Mouse (Mus musculus) lung, embryonic 14.5 days (tissue): ENCODE data around the gene Tstd1. TPM values are rescaled to one million over a fixed set of nuclear protein-coding genes. Genes with fewer than 3 reads are reported as not detected.

Experiments
- ATAC-seq: fragments of 200-750 bp; cut with Nextera tagmentation; 2 replicates; pipeline ENCODE4 v1.8.0; 2017; ENCODE audit warnings: mild to moderate bottlenecking, moderate TSS enrichment, moderate library complexity; ENCODE audit not compliant: insufficient read depth
- DNase-seq: peaks from one replicate; pipeline ENCODE4 v3.0.0-alpha.2; 2015
- H3K27ac ChIP-seq: fragments of 300-500 bp; sonication (generic); 2 replicates; pipeline ENCODE4 v1.5.1; 2014; ENCODE audit warnings: low read depth, mild to moderate bottlenecking, moderate library complexity
- H3K27me3 ChIP-seq: fragments of 300-500 bp; sonication (generic); 2 replicates; pipeline ENCODE4 v1.6.1; 2014; ENCODE audit warnings: low read length, control low read depth; ENCODE audit not compliant: insufficient read depth
- H3K36me3 ChIP-seq: fragments of 300-500 bp; sonication (generic); 2 replicates; pipeline ENCODE4 v1.6.1; 2014; ENCODE audit warnings: control low read depth; ENCODE audit not compliant: insufficient read depth
- H3K4me1 ChIP-seq: fragments of 300-500 bp; sonication (generic); 2 replicates; pipeline ENCODE4 v1.6.1; 2014; ENCODE audit warnings: antibody characterized with exemption, control low read depth; ENCODE audit not compliant: insufficient read depth
- H3K4me2 ChIP-seq: fragments of 300-500 bp; sonication (generic); 2 replicates; pipeline ENCODE4 v1.6.1; 2014; ENCODE audit warnings: mild to moderate bottlenecking
- H3K4me3 ChIP-seq: fragments of 300-500 bp; sonication (generic); 2 replicates; pipeline ENCODE4 v1.5.1; 2014; ENCODE audit warnings: low read depth, low read length
- H3K9ac ChIP-seq: fragments of 300-500 bp; sonication (generic); 2 replicates; pipeline ENCODE4 v1.6.1; 2014
- H3K9me3 ChIP-seq: fragments of 300-500 bp; sonication (generic); 2 replicates; pipeline ENCODE4 v1.6.1; 2016; ENCODE audit warnings: low read depth, low read length, control low read depth
- CTCF ChIP-seq: IDR thresholded peaks from 2 replicates; pipeline ENCODE4 v1.5.1; 2016; ENCODE audit warnings: antibody characterized with exemption, low read depth
- WGBS: fragments of 180-500 bp; shearing (Covaris S2); extraction: QIAGEN DNeasy Blood & Tissue Kit; methylation state at CpG from one replicate; pipeline ENCODE4 v1.1.7; 2014; 5-methylcytosine and 5-hydroxymethylcytosine counted together
- polyA plus RNA-seq: library from polyadenylated mRNA; unstranded; fragments of >200 nt; fragmentation: Nextera tagmentation; extraction: Ambion mirVana; gene quantifications from 2 replicates; pipeline ENCODE4 v1.2.1, GENCODE M21; 2014

Gene Tstd1
- polyA plus RNA-seq, 1 experiment from 2014 or later, result 3.4 TPM

DNA sequence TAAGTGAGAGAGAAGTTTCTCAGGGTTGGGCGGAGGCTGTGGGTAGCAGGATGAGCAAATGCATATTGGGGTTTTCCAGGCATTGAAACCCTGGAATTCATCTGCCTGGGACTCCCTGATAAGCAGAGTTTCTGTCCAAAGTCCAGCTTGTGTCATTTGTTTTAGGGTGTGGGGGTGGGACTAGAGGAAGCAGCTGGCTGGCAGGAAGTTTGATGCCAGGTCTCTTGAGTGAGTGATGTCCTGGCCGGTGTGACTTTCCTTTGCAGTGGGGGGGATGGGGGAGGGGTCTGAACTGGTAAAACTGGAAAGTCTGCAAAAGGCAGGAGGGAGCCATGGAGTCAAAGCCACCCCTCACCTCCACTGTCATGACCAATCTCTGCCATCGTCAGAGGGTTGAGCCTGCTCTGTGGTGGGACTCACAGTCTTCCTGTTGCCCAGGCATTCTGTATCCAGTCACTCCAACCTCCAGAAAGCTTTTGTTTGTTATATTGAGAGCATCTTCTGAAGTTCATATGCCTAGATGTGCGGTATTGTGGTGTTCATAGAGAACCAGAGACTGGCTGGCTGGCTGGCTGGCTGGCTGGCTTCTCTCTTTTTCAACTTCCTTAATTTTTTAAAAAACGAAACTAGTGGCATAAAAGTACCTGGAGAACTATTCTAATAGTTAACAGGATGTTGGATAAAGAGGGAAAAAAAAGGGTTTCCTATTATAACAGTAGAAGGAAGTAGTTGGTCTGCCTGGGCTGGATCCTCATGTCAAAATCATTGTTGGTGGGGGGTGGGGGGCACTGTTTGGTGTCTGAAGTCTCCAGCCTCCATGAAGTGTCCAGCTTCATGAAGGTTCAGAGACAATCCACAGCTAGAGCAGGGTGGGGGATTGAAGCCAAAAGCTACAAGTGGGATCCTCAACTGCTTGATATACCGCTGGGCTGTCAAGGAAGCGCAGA, 23.1 kb downstream of the Tstd1 start:
- DNase-seq (peak; percentile 55), ATAC-seq (peak; percentile 12; the same call in 1 of the 2 replicates)
- 43% methylated on average over 7 of the region's 7 CpGs for WGBS
- peak overlapping the region; percentile 12; the same call in 1 of the 2 replicates for H3K4me3 ChIP-seq
- no peak overlapping the region; the same call in 1 of the 2 replicates for H3K9ac ChIP-seq
- H3K4me2 ChIP-seq, result peak overlapping the region; percentile 72
- peak overlapping the region; percentile 79 for H3K27ac ChIP-seq
- no peaks in the 10 kb centered on the region for H3K27me3 ChIP-seq
- H3K4me1 ChIP-seq, result peaks cover 30% of the 10 kb centered on the region
- no peaks in the 10 kb centered on the region for H3K36me3 ChIP-seq
- H3K9me3 ChIP-seq, result no peaks in the 10 kb centered on the region
- TF ChIP-seq CTCF, result no peak

DNA sequence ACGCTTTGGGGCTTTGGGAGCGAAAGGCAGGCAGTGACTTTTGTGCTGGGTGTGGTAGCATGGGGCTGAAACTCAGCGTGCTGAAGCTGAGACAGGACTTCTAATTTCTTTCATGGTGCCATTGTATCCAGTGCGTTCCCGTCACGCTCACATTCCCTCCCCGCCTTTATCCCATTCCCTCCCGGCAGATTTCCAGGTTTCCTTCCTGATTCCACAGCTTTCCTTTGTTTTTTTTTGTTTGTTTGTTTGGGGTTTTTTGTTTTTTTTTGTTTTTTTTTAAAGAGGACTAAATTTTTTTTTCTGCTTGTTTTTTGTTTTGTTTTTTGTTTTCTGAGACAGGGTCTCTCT, 23.7 kb downstream of the Tstd1 start:
- peak overlapping the region; percentile 79 for H3K27ac ChIP-seq
- peaks cover 35% of the 10 kb centered on the region for H3K4me1 ChIP-seq
- no peaks in the 10 kb centered on the region for H3K9me3 ChIP-seq
- no peak for ATAC-seq
- no peaks in the 10 kb centered on the region for H3K36me3 ChIP-seq
- WGBS, result 63% methylated on average over 8 of the region's 8 CpGs
- TF ChIP-seq CTCF, result no peak
- H3K27me3 ChIP-seq, result no peaks in the 10 kb centered on the region
- H3K4me2 ChIP-seq, result peak overlapping the region; percentile 72
- H3K4me3 ChIP-seq, result no peak overlapping the region
- DNase-seq, result no peak
- H3K9ac ChIP-seq, result no peak overlapping the region

DNA sequence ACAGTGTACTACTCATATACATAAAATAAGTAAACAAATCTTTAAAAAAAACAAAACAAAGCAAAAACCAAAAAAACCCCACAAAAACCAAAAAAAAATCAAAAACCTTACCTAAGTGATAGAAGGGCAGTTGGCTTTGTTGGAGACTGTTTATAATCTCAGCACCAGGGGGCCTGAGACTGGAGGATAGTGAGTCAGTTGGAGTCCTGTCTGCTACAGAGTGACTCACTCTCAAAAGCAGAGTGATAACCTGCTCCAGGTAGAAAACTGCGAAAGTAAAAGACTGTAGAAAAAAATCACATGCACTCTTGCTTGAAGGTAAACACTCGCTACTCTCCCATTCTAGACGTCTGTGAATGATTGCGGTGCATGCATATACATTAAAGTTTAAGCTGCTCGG, 26.4 kb downstream of the Tstd1 start:
- Histone ChIP-seq H3K9ac (no peak overlapping the region), H3K4me2 (no peak overlapping the region), H3K4me1 (peaks cover 32% of the 10 kb centered on the region), H3K27ac (no peak overlapping the region), H3K9me3 (no peaks in the 10 kb centered on the region), H3K27me3 (no peaks in the 10 kb centered on the region), H3K4me3 (no peak overlapping the region), H3K36me3 (no peaks in the 10 kb centered on the region)
- DNase-seq, result no peak
- no peak for ATAC-seq
- 68% methylated on average over 5 of the region's 5 CpGs for WGBS
- TF ChIP-seq CTCF, result no peak

DNA sequence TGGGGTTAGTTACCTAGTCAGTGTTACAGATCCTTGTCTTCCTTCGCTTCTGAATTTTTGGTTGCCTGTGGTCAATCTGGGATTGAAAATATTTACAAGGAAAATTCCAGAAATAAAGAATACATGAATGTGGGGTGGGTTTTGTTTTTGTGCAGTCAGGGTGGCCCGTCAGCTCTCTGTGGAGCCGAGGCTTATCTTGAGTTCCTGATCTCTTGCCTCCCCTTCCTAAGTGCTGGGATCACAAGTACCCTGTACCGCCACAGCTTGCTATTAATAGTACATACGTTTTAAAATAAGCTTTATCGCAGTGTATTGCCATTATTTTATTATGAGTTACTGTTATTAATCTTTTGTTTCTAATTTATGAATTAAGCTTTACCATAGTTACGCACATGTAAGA, 28.2 kb downstream of the Tstd1 start:
- Histone ChIP-seq H3K9me3 (no peaks in the 10 kb centered on the region), H3K36me3 (no peaks in the 10 kb centered on the region), H3K9ac (no peak overlapping the region), H3K27ac (no peak overlapping the region; the same call in 1 of the 2 replicates), H3K27me3 (no peaks in the 10 kb centered on the region), H3K4me3 (no peak overlapping the region), H3K4me2 (no peak overlapping the region), H3K4me1 (peaks cover 17% of the 10 kb centered on the region)
- TF ChIP-seq CTCF, result no peak
- DNase-seq, result no peak
- ATAC-seq, result no peak
- 34% methylated on average over 7 of the region's 7 CpGs for WGBS

DNA sequence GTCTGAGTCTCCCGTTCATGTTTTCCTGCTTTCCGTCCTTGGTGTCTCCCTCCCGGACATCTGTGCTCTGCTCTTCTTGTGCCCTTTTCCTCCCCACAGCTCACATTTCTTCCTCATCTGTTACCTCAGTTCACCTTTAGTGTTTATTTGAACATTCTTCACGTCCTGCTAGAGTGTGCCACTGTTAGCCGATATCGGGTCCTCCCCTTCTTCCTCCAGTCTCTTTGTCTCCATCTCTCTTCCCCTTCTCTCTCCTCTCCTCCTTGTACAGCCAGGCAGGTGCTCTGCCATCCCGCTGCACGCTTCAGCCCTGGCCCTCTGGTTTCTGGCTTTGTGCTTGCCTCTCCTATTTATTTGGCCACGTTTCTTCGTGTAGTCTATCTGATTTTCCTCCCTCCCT, 29.0 kb downstream of the Tstd1 start:
- no peak for DNase-seq
- Histone ChIP-seq H3K9ac (no peak overlapping the region), H3K4me2 (peak overlapping the region; percentile 43), H3K27me3 (no peaks in the 10 kb centered on the region), H3K9me3 (no peaks in the 10 kb centered on the region), H3K4me3 (no peak overlapping the region), H3K4me1 (peaks cover 16% of the 10 kb centered on the region; the same call in 1 of the 2 replicates), H3K36me3 (no peaks in the 10 kb centered on the region), H3K27ac (0 out of 2 replicates have a peak overlapping the region, but pooled peaks have one; percentile 46)
- 17% methylated on average over 10 of the region's 10 CpGs for WGBS
- ATAC-seq, result no peak
- no peak for TF ChIP-seq CTCF

DNA sequence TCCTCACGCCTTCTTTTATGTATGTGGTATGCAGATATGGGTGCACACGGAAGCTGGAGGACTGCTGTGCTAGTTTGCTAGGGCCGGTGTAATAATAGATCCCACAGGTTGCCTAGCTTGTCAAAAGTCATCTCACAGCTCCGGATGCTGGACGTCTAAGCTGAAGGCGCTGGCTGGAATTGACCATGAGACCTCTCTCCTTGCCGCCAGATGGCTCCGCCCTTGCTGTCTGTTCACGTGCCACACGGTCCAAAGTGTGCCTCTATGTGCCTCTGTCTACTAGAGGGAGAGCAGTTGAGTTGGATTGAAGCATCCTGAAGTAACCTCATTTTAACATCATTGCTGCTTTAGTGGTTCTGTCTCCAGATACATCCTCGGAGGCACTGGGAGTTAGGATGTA, 31.4 kb downstream of the Tstd1 start:
- Histone ChIP-seq H3K27ac (no peak overlapping the region), H3K27me3 (no peaks in the 10 kb centered on the region), H3K4me1 (peaks cover 14% of the 10 kb centered on the region; the same call in 1 of the 2 replicates), H3K4me2 (no peak overlapping the region), H3K9me3 (no peaks in the 10 kb centered on the region), H3K36me3 (no peaks in the 10 kb centered on the region), H3K9ac (no peak overlapping the region), H3K4me3 (no peak overlapping the region)
- no peak for ATAC-seq
- WGBS, result 64% methylated on average over 11 of the region's 11 CpGs
- DNase-seq, result no peak
- no peak for TF ChIP-seq CTCF

DNA sequence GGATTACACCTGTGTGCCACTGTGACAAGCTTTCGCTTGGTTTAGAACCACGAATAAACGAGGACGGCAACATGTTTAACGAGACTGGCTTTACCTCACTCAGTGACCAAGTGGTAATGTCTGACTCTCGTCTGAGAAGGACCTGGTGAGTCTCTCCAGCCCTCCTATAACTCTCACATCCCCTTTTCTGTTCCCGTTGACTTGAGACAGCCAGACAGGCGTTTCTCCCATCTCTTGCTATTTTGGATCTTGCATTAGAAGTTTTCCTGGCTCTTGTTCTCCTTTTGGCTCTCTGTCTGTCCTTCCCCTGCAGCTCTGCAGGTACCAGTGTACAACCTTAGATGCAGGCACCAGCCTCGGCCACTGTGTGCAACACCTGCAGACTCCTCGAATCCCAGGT, 32.3 kb downstream of the Tstd1 start:
- peaks cover 14% of the 10 kb centered on the region; the same call in 1 of the 2 replicates for H3K4me1 ChIP-seq
- WGBS, result 69% methylated on average over 10 of the region's 10 CpGs
- H3K4me3 ChIP-seq, result no peak overlapping the region
- H3K36me3 ChIP-seq, result no peaks in the 10 kb centered on the region
- no peaks in the 10 kb centered on the region for H3K27me3 ChIP-seq
- no peak for TF ChIP-seq CTCF
- no peaks in the 10 kb centered on the region for H3K9me3 ChIP-seq
- DNase-seq (no peak), ATAC-seq (no peak)
- H3K9ac ChIP-seq, result no peak overlapping the region
- H3K4me2 ChIP-seq, result no peak overlapping the region
- no peak overlapping the region for H3K27ac ChIP-seq
